Mouse (Mus musculus) right cerebral cortex, postnatal 14 days (tissue): Measurements from ENCODE around the gene Ddx58.

Experiments
- DNase-seq: peaks from one replicate; pipeline ENCODE4 v3.0.0; 2022

The Ddx58 gene

GRCm38 (mm10) chr4:40180046-40180445, 59.6 kb downstream of the Ddx58 start:
- DNase-seq, result no peak

DNA sequence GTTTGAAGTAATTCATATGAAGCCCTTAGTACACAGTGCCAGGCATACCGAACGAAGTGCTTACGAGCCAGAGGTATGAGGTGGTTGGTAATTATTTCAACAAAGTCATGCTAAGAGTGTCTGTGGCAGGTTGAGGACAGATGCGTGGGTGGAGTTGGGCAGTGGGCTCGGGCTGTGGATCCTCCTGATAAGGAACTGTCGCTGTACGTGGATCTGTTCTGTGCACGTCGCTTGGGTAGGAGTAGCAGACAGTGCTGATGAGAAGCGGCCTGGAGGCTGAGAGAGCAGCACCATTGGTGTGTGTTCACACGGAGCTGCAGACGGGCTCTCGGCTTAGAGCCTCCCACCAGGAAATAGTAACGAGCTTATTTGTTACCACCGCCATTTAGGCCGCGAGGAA, 61.0 kb downstream of the Ddx58 start:
- no peak for DNase-seq

- DNase-seq, result no peak
Observed at GRCm38 (mm10) chr4:40174321-40174720, 65.3 kb downstream of the Ddx58 start.

- DNase-seq, result no peak
Observed at GRCm38 (mm10) chr4:40172336-40172735, 67.3 kb downstream of the Ddx58 start.

GRCm38 (mm10) chr4:40171477-40171876, 68.2 kb downstream of the Ddx58 start:
- no peak for DNase-seq

DNA sequence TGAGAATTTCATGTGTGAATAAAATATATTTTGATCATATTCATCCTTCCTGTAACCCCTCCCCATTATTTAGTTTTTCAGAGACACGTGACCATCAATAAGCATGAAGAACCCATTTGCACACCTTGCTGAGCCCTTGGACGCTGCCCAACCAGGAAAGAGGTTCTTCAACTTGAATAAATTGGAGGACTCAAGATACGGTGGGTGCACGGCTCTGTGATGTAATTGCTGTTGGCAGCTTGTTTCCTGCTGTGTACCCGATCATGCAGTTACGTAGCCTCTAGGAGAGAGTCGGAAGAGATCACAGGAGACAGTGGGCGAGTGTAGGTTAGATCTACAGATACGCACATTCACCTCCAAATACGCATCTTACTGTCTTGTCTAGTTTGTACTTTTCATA, 76.0 kb downstream of the Ddx58 start:
- DNase-seq, result no peak

- no peak for DNase-seq
Observed at GRCm38 (mm10) chr4:40160591-40161434, 78.8 kb downstream of the Ddx58 start.

DNA sequence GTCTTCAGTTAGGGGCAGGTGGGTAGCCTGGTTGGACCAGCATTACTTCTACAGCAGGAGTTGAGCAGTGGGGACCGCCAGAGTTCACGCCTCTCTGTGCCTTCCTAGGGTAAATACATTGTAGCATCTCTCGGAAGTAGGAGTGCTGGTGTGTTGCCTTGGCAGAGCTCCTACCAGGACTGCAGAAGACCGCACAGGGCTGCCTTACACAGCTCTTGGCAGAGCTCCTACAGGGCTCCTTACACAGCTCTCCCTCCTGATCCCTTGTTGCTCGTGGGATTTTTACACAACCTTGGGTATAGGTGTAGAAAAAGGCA, 81.4 kb downstream of the Ddx58 start:
- no peak for DNase-seq

DNA sequence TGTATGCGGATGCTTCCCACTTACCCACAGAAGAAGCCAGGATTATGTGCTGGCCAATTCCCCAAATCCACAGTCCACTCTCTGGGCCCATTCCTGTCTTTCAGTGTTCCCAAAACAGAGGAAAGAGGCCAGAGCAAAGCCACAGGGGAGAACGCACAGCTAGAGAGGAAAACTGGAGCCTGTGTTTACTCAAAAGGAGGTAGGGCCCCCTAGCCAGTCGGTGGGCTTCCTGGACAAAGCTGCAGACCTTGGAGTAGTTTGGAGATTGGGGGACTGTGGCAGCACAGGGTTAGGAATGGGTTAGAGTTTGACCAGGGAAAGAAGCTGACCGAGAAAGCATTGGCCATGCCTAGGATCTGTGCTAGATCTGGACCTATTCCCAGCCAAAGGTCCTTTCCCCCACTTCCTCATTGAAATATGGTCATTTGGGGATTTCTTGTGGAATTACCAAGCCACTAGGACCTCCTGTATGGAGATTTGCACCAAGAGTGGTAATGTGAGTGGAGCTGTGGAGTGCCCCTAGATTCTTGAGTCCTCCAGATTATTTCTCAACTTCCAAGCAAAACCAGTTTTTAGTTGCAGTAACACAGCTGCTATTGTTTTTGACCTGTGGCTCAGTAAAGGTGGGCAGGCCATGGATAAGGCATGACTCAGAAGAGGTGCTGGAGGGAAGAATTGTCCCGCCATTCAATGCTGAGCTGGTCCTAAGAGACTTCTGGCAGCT, 82.0 kb downstream of the Ddx58 start:
- no peak for DNase-seq

- DNase-seq, result no peak
Observed at GRCm38 (mm10) chr4:40156582-40157499, 82.8 kb downstream of the Ddx58 start.

GRCm38 (mm10) chr4:40156153-40156552, 83.5 kb downstream of the Ddx58 start:
- DNase-seq, result no peak

DNA sequence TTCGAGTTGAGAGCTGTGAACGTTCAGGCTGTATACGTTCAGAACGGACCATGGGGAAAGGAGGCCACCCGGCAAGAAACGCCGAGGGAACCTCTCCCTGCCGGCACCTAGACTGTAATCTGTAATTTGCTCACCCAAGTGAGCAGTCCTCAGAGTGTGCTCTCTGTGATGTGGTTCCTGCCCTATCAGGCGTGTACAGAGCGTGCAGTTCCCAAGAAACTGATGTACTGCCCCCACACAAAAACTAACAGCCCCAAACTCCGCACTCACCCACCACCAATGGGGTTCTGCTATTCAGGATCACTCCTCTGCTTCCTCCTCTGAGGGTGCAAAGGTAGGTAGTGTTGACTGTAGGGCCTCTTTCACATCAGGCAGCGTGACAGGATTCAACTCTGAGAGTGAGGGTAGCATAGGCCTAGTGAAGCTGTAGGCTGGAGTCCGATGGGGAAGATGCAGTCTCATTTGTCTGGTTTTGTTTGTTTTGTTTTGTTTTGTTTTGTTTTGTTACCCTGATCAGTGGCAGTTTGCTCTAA, 84.1 kb downstream of the Ddx58 start:
- DNase-seq, result no peak

- DNase-seq, result no peak
Observed at GRCm38 (mm10) chr4:40154751-40155150, 84.9 kb downstream of the Ddx58 start.
